Mouse (Mus musculus): ENCODE measurements at regions not wholly inside any gene's neighbourhood (a gene's known extent, or its start where the extent isn't known, plus 50 kb on each side); places are given as distances from the start of the nearest gene placed in this dataset.
A peak's percentile ranks its signal among the peaks of the same experiment; 100 is the strongest.

DNA sequence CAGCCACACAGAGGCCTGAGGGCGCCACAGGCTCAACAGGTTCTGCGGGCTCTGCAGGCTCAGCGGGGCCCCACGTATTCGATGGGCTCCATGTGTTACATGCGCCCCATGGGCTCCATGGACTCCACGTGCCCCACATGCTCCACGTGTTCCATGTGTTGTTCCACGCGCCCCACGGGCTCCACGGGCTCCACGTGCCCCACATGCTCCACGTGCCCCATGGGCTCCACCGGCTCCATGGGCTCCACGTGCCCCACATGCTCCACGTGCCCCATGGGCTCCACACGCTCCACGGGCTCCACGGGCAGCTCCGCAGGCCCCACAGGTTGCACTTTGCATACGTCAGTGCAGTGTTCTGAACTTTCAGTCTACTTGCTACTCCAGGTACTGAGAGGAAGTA, 114.0 kb upstream of the Map1b start:
- DNase-seq = no peak

DNA sequence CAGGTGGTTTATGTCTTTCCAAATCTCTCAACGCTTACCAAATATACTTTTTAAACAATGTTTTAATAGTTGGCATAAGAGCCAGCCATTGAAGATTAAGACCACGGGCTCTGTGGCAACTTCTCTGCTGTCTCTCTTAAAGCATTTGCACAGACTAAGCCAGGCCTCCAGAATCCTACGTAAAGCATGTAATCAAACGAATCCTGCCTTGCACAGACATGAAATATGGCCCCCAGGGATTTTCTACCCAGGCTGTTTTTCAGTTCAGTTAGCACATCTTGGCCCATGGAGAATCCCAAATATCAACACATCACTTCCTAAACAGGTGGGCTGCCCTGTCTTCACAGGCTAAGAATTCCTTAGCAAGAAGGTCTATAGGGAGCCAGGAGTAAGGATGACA, 108.9 kb upstream of the Map1b start:
- DNase-seq = no peak

DNA sequence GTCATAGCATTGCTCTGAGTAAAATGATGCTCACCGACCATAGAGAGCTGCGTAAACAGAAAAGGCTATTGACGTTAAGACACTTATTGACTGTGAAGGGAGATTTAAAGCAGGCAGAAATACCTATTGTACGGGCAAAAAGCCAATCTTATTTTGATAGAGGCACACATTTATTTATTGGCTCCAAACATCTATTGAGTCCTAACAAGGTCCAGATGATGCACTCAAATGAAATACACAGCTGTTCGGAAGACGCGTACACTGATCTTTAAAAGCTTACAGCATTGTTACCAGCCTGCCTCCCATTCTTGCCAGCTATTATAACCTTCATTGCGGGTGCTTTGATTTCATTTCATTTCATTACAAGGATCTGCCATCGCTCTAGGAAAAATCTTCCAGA, 102.0 kb upstream of the Map1b start:
- DNase-seq = no peak

DNA sequence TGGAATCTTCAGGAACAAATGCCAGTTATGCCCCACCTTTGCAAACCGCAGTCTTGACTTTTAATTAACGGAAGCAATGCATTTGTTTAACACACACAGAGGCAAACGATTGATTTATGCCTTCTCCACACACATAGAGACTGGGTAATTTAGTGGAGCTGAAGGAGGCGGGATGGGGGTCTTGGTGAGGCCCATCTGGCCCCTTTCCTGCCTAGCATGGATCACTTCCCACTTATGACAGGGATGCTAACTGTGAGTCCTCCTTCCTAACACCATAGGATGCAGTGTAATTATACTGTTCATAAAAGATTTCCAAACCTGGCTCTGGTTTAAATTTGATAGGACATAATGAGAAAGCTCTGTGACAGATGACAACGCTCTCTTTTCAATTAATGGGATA, 101.1 kb upstream of the Map1b start:
- DNase-seq = no peak

DNA sequence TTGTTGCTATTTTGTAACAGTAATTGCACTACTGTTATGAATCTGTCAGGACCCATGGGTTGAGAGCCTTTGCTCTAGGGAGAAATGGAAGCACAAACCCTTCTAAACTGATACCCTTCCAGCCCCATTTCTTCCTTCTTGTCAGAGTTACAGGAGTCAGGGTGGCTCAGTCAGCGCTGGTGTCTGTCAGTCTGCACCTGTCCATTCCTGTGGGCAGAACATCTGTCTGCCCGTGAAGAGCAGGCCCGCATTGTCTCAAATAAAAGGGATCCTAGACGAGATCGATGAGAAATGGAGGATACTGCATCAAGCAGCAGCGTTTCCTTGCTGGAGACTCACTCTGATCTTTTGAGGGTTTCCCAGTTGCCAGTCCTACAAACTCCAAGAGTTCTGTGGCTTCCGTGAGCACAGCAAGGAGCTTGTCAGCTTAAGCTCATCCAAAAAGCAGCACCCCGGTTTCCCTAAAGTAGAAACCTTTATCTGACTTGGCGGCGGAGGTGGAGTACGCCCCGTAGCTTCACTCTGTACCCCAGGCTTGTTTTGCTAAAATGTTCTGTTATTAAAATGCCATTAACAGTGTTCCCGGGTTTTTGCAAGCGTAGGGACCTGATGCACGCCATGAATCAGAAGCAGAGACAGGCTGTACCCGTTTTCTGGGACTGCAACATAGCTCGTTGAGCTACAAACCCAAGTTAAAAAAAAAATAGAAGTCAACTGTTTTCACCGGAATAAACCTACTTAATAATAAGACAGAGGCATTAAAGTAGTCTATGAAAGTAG, 95.6 kb upstream of the Map1b start:
- DNase-seq = no peak

DNA sequence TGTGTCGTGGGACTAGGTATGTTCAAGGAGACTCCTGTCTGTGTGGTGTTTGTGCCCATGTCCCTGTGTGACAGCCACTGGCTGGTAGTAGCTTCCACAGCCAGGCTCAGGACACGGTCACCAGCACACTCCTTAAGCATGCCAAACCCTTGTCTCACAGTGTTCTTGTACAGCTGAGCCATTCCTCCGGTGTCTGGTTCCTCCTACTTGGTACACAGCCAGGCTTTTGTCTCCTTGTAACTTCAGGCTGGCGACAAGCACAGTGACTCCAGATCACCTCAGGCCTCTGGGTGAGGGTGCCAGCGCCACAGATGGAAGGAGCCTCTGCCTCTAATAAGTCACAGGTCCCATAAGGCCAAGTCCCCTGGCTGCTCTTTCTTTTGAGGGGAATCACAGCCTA, 94.2 kb upstream of the Map1b start:
- no peak for DNase-seq

DNA sequence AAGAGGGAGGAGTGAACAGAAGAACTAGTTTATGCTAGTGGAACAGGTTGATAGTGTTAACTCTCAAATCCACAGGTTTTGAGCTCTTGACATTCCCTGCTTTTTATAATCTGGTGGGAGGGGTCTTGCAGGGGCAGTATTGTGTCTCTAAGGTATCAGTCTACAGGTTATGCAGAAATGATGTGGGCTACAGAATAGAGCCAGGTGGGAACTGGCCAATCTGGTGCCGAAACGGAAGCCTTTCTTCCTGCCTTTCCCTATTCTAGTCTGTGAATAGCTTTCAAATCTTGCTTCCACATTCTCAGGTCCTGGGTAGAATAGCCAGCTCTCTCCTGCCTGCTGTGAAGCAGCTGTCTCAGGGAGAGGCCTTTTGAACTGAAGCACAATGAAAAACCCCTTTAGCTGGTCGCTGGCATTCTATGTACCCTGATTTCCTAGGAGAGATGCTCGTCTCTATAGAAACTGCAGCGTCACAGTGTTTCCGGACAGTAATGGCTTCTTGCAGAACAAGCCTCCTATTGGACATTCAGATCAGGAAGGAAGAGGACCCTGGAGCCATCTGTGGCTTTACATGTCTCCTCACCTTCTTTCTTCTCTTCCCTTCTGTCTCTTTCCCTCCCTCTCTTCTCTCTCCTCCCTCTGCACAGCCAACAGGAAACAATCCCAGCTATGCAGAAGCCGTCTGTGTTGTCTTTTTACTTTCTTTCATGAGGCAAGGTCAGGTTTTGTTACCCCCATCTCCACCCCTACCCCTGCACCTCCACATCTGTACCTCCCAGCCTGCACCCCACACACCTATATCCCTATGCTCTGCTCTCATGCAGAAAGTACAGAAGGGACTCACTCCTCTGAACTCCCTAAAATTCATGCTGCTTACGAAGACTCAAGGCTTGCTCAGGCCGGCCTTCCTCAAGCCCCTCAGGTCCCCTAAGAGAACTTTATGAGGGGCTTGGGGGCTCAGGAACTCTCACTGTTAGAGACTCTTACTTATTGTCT, 93.1 kb upstream of the Map1b start:
- DNase-seq = no peak

DNA sequence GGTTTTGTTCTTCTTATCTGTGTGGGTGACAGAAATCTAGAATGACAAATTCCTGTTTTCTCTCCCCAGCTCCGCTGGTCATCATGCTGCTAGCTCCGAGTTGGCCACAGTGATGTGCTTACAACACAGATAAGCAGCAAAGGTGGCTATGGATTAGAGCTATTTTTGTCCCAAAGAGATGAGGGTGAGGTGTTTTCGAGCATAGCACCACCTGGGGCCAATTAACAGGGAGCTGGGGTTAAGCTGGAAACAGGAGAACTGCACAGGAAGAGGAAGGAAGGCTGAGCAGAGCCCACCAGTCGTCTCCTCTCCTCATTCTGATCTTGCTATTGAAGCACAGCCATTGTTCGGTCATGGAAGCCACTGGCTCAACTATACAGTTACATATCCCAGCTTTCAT, 92.3 kb upstream of the Map1b start:
- DNase-seq = no peak

DNA sequence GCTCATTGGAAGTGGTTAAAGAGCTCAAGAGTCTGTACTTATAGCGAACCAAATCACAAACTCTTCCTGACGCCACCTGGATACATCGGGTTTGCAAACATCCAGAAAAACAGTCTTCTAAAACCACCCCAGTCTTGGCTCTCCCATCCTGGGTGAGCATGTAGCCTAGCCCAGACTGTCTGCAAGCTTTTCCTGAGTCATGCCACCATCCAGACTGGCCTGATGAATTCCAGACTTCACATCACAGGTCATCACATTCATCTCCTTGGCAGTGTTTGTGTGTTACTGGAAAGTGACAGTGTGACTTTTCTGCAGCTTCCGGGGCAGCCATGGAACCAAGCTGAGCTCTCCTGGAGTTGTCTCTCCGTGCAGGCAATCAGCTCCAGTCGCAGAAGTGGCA, 90.9 kb upstream of the Map1b start:
- DNase-seq = no peak

DNA sequence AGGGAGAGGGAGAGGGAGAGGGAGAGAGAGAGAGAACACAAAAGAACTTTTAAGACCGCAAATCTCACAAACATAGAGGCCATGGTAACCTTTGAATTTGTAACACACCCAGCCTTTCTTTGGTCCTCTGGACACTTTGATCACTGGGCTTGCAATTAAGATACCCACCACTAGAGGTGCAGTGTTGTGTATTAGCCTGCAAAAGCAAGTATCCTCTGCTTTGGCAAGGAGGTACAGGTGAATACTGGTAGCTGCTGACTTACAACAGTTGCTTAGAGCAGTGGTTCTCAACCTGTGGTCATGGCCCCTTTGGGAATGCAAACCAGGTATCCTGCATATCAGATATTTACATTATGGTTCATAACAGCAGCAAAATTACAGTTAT, 90.3 kb upstream of the Map1b start:
- DNase-seq = no peak

DNA sequence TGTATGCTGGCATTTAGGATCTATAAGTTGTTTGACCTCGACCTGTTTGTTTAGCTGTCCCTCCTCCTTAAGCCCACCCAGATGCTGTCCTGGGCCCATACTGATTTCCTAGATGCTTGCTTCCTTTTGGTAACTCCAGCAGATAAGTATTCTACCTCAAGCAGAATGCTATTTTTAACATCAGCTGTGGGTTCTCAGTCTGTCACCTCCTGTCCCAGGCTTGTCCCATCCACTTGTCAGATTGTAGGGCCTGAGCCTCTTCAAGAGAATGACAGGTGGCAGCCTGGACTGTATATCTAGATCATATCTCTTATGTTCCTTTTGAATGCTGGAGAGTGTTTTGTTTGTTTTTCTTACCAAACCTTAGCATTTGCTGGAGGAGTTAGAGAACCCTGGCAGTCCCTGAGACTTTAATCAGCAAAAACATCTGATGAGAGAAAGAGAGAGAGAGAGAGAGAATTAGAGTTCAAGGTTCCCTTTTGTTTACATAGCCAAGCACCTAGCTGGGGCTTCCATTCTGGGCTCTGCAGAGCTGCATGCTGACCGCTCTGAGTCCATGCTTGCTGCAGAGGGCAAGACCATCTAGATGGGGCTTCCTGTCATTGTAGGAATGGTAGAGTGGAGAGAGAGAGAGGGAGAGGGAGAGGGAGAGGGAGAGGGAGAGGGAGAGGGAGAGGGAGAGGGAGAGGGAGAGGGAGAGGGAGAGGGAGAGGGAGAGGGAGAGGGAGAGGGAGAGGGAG, 89.7 kb upstream of the Map1b start:
- DNase-seq = no peak

DNA sequence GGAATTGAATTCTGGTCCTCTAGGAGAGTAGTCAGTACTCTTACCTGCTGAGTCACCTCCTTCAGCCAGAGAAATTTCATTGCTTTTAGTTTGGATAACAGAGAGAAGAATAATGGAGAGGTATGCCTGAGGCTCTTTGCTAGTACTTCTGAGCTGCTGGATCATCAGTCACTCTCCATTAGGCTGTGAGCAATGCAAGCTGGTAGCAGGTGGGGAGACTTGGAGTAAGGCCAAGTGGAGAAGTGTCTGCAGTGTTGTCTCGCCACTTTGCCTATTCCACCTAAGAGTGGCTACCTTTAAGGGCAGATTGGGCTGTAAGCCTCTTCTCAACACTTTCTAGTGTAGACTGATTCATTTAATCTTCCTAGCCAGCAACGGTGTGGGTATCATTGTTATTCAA, 81.6 kb upstream of the Map1b start:
- DNase-seq = peak in 1 of 2 experiments; percentile 25

DNA sequence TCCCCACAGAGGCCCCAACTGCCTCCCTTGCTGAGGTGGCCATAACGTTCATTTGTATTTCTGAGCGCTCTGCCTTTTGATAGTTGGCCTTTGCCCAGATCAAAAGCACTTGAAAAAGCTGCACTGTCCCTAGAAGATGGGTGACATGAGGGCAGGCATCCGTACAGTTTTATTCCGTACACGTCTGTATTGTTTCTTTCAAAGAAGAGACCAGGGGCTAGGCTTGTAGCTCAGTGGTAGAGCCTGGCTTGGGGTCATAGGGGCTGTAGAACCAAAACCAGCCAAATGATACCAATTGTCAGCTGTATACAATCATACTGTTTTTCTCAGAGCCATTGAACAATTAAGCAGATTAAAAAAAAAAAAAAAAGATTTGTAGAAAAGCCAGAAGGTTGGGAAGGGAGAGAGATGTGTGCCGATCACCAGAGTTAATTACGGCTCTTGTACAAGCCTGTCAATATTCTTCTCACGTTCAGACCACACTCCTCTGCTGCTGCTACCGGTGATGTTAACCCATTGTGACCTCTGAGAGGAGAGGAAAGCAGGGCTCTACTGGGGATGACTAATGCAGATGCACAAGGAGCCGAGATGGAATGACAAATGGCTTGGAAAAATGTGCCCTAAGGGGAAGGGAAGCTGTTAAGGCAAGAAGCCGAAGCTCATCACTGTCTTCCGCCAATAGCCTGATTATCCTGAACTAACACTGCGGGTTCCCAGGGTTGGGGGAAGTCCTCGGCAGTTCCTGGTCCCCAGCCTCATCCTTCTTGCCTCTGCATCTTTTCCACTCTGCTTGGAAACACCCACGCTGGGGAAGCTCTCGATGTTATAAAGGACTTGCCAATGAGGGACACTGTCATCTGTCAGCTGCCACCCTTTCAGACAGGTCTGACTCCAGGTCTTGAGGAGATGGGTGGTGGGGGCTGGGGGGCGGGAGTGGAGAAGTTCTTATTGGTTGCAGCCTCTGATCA, 77.8 kb upstream of the Map1b start:
- no peak for DNase-seq

DNA sequence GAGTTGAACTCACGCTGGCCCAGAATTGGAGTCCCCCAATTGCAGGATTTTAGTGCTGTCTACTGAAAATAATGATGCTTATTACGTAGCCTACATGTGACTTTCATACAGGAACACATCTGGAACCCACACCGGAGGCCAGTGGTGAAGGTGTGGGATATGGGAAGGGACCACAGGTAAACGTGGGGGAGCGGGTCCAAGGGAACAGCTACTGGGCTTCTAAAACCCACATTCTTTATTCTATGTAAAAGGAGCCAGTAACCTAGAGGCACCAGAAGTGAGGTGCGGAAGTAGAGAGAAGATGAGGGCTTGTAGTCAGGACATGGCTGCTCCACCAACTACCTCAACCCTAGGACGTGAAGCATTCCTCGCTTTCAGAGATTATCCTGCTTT, 76.9 kb upstream of the Map1b start:
- no peak for DNase-seq

DNA sequence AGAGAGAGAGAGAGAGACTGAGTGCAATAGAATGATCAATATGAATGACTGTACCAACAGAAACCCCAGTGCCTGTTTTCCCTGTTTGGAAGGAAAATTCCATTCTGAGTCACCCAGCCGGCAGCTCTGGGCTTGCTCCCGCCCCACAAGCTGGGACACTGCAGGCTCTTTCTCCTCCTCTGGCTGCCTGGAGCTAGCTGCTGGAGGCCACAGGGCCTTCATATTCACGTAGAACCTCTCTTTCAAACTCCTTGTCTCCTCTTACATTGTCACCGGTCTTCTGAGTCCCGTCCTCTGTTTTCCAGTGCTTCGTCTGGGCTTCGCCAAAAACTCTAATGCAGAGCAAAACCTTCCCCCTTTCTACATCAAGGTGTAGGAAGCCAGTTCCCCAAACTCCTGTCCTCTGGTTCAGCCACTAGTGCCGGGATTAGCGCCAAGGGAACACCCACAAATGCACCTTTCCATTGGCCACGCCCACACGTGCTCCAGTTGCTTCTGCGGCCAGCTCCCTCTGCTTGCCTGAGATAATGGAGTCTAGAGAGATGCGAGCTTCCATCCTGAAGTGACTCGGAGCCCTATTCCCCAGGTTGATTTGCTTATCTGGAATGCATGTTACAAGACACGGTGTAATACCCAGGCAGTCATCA, 76.4 kb upstream of the Map1b start:
- peak in 1 of 2 experiments; percentile 23 for DNase-seq

DNA sequence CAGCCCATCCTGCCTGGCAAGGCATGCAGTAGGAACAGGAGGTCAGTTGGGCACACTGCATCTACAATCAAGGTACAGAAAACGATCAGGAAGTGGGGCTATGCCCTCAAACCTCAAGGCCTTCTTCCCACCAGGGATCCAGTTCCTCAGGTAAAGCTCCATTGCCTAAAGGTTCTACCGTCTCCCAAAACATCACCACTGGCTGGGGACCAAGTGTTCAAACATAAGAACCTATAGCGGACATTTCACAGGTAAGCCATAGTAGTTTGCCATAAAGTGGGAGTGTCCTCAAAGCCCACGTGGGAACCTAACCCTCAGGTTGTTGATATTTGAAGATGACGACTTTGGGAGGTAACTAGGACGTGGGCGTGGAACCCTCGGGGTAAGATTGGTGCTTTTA, 72.3 kb upstream of the Map1b start:
- DNase-seq = no peak

DNA sequence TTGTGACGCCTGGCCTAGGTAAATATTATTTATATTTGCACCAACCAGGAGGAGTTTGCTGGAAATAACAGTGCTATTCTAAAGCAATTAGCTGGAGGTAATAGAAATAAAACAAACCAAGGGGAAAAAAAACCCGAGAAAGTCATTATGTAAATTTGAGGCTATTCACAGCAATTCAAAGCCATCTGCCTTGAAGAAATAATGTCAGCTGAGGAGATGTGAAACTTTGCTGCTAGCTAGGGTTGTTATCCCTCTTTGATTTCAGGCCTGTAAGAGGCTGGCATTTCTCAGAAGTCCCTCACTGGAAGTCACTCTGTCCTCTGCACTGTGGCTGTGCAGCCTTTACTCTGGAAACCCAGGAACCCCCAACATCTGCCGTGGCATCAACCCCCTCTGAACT, 67.5 kb upstream of the Map1b start:
- no peak for DNase-seq

DNA sequence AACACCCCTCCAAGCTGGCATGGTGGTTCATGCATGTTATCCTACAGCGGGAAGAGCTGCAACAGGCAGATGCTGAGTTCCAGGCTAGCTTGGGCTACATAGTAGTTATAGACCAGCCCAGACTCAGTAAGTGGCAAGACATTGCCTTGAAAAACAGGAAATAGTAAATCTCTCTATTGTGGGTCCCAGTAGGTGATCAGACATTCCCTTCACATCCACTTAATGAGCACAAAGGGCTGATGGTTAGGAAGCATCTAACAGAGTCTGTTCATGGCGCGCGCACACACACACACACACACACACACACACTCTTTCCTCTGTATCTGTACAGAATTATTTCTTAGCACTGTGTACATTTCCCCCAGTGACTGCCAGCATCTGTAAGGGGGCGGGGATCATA, 64.0 kb upstream of the Map1b start:
- DNase-seq = no peak

DNA sequence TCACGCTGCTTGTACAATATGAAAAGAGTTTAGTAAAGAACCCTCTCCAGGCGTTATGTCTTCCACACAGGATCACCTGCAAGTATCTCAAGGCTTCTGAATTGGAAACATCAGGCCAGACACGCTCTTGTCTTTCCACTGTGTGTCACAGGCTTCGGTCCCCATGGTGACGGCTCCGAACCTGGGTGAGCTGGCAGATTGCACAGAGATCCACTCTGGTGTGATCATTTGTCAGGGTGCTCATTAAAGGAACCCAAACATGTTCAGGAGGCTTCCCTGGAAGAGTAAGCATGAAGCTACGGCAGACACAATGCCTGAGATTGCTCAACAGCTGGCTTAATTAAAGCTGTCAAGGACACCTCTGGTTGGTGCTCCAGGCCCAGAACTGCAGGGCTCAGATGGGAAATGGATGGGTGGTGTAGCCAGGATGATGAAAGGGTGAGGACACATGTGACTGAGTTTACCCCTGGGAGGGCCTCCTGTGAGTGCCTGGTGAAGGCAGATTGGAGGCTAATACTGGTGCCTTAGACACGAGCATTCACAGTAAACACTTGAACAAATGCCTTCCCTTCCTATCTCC, 63.3 kb upstream of the Map1b start:
- no peak for DNase-seq

DNA sequence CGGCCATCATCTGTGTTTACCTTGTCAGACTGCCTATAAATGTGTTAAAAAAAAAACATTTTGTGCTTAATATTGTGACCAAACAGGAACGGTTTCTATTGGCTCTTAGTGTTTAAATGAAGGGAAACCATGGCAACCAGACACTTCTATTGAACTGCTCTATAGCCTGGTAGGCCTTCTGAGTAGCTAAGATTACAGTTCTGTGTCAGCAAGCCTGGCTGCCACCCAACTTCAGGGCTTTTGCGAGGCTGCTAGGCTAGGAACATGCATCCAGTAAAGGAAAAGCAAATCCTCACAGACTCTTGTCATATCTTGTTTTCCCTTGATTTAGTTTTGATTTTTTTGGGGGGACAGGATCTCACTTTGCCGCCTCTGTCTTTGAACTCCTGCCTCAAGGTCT, 61.3 kb upstream of the Map1b start:
- DNase-seq = no peak

DNA sequence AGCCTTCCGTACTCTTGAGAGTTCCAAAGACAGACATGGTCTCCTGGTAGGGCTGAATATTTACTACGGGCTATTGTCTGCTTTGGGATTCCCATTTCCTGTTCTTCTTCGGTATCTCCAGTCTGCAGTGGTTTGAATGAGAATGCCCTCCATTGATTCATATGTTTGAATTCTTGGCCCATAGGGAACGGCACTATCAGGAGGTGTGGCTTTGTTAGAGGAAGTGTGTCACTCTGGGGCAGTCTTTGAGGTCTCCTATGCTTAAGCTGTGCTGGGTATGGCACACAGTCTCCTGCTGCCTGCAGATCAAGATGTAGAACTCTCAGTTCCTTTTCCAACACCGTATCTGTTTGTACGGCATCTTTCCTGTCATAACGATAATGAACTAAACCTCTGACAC, 56.7 kb upstream of the Map1b start:
- no peak for DNase-seq

All from cerebellum, postnatal 36 days (tissue).